Mouse (Mus musculus) liver, embryonic 14 days (tissue): Measurements from ENCODE around the gene Gm20458. TPM values are rescaled to one million over a fixed set of nuclear protein-coding genes. Genes with fewer than 3 reads are reported as not detected.

Source experiments
- polyA plus RNA-seq: library from polyadenylated mRNA; depleted of rRNA; stranded (reverse); fragments of >200 nt; gene quantifications from 2 replicates; pipeline ENCODE4 v1.2.3, GENCODE M21; 2012; rRNA removed

The Gm20458 gene
- 0.15 and 0.50 TPM in 2 replicates for polyA plus RNA-seq

DNA sequence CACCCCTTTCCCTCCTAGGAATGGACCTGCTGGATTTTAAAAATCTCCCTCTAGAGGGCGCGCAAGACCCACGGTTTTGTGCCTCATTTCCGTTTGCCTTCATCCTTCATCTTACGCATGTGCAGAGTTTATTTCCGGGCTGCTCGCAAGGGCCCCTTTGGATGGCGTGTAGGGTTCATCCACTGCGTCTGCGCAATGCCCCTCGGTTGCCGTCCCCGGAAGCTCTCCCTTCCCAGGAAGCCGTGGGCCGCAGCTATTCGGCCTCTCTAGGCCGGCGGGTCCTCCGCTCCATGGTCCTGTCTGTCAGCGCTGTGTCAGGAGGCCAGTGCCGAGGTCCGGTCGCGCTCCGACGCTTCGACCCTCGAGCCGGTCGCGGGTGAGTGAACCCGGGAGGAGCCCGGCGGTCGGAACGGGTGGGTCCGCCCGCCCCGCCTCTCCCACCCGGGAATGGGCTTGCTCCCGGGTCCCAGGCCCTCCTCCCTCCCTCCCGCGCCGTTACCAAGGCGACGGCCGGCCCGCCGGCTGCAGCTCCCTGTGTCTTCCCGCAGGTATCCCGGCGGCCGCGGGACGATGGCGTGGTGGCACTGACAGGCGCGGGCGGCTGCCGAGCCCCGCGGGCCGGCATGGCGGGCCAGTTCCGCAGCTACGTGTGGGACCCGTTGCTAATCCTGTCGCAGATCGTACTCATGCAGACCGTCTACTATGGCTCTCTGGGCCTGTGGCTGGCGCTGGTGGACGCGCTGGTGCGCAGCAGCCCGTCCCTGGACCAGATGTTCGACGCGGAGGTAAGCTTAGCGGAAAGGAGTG is at the start of gene Gm20458:
Gm20458 (plus strand) TSS at position 223 of the 807 bp plus-strand sequence.

DNA sequence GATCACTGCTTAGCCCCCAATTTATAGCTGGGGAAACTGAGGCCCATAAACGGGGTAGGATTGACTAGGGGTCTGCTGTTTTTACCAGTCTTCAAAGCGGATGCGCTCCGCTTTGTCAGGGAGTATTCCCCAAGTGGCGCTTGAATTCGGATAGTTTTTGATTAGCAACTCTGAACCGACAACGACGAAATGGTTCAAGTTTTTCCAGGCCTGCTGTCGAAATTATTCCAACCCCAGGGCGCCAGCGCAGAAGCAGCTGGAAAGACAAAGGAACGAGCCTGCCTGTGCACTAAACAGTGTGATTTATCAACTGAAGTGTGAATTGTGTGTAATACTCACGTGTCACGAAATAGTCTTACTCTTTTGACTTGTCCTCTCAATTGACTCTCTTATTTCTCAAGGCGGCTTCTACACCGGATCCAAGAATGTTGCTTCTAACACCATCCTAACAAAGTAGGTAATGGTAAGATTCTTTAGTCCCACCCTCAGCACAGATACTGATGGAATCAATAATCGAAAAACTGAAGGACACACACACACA is 17.2 kb upstream of the Gm20458 start, which contains the start of gene Sdc4:
Sdc4 (minus strand) TSS at position 428 of the 541 bp plus-strand sequence.

DNA sequence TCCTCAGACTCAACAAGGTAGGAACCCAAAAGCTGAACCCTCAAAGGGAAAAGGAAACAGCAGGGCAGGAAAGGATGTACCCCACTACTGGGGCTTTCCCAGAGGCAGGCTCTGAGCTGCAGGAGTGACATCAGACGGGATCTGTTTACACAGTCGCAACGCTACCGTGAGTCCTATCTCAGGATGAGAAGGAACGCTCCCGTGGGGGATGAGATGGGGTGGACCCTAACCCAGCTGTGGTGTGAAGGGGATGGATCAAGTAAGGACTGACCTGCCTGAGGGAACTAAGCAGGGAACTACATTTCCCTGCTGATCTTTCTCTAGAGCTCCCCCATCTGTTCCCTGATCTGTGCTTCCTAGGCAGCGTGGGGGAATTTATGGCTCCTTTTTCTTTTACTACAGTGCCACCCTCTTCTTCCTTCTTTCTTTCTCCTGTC is 3.9 kb upstream of the Gm20458 start, which contains the start of gene Sys1:
Sys1 (plus strand) TSS at position 101 of the 437 bp plus-strand sequence.

DNA sequence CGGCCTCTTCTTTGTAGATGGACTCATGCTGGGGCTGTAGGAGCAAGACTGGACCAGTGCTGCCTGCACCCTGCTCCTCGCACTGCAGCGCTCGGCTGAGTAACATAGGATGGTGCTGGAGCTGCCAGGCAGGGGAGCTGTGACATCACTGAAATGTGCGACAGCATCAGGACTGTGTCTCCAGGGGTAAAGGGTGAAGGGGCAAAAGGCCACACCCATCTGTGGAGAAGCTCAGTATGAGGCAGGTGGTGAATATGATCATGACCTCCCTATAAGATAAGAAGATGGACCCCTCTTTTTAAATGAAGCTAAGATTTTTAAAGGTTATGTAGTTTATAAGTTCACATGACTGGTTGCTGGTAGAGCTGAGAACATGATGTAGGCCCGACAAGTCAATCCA is 12.9 kb downstream of the Gm20458 start, which contains the start of gene Trp53tg5:
Trp53tg5 (minus strand) TSS at position 101 of the 400 bp plus-strand sequence.

DNA sequence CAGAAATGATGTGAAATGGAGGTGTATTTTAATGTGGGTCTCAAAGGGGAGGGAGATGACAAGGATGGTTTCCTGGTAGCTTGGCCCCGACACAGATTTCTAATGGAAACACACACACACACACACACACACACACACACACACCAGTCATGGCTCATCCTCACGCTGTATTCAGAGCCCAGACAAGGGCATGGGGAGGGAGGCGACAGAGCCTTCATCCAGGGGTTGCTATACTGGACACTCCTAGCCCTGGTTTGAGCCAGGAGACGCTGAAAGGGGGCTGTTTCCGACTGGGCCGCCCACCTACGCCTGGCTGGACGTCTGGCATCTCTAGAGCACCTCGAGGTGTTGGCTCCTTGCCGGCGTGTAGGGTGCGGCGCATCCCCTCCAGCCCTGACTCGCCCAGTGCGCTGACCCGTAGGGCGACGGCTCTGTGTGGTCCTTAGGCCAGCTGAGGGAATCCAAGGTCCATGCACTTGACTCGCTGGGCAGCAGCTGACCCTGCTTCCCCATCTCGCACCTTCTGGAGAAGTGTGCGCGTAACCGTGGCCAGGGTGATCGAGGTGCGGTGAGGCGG is 25.0 kb downstream of the Gm20458 start, which contains the start of gene Dbndd2:
Dbndd2 (plus strand) TSS at position 426 of the 577 bp plus-strand sequence.

DNA sequence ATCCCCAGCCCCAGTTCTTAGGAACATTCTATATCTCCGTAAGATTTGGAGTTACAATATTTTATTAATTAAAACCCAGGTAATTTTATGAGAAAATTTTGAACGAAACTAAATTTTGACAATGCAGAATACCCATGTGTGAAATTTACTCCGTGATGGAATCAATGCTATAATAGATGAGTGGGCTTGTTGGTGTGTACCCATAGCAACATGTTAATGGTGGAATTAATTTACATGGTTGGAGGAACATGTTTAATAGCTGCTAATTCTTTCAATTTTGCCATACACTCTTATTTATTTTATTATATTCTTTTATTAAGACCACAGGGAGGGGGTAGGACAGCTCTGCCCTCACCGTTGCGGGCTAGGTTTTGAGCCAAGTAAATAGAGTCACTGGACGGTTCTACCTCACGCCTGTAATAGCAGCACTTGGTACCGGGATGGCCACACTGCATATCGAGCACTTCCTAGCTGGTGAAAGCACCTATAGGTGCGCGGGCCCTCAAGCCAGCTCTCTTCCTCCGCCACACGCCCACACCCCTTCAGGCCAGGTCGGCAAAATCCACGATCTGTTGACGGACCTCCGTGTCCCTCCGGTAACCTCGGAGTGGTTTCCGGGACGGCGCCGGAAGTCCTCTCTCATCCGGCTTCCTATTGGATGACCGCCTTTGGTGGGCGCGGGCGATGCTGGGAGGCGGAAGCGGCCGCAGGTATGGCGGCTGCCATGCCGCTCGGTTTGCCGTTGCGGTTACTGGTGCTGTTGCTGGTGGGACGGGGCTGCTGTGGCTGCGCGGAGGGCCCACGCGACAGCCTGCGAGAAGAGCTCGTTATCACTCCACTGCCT is 36.3 kb downstream of the Gm20458 start, which contains the start of gene Pigt:
Pigt (plus strand) TSS at position 674 of the 844 bp plus-strand sequence.

Other genes starting within 250 kb of the Gm20458 start
- gene Wfdc15b, start 239.3 kb upstream of the Gm20458 start, polyA plus RNA-seq = 0.12 TPM in 1 of 2 replicates, not detected in the other
- not detected in 2 replicates for gene Svs2, start 222.5 kb upstream of the Gm20458 start, polyA plus RNA-seq
- not detected in 2 replicates for gene Svs3b, start 204.3 kb upstream of the Gm20458 start, polyA plus RNA-seq
- gene Svs4, start 182.5 kb upstream of the Gm20458 start, polyA plus RNA-seq = not detected in 2 replicates
- not detected in 2 replicates for gene Svs3a, start 171.7 kb upstream of the Gm20458 start, polyA plus RNA-seq
- not detected in 2 replicates for gene Svs6, start 144.2 kb upstream of the Gm20458 start, polyA plus RNA-seq
- not detected in 2 replicates for gene Svs5, start 128.2 kb upstream of the Gm20458 start, polyA plus RNA-seq
- gene Slpi, start 71.9 kb upstream of the Gm20458 start, polyA plus RNA-seq = 8.6 and 9.0 TPM in 2 replicates
- 0.07 TPM in 1 of 2 replicates, not detected in the other for gene Rbpjl, start 57.8 kb upstream of the Gm20458 start, polyA plus RNA-seq
- 0.06 and 0.24 TPM in 2 replicates for gene Matn4, start 55.8 kb upstream of the Gm20458 start, polyA plus RNA-seq
- 10.9 and 13.1 TPM in 2 replicates for gene Sdc4, start 17.1 kb upstream of the Gm20458 start, polyA plus RNA-seq
- 13.3 and 16.2 TPM in 2 replicates for gene Sys1, start 4.0 kb upstream of the Gm20458 start, polyA plus RNA-seq
- gene Trp53tg5, start 12.8 kb downstream of the Gm20458 start, polyA plus RNA-seq = not detected in 2 replicates
- gene Dbndd2, start 25.1 kb downstream of the Gm20458 start, polyA plus RNA-seq = 5.0 and 5.1 TPM in 2 replicates
- gene Pigt, start 36.6 kb downstream of the Gm20458 start, polyA plus RNA-seq = 16.7 and 21.2 TPM in 2 replicates
- 0.70 and 1.2 TPM in 2 replicates for gene Wfdc2, start 101.4 kb downstream of the Gm20458 start, polyA plus RNA-seq
- gene Spint3, start 112.5 kb downstream of the Gm20458 start, polyA plus RNA-seq = not detected in 2 replicates
- gene Wfdc6a, start 124.5 kb downstream of the Gm20458 start, polyA plus RNA-seq = 0.07 TPM in 1 of 2 replicates, not detected in the other
- gene Eppin, start 132.6 kb downstream of the Gm20458 start, polyA plus RNA-seq = not detected in 2 replicates
- not detected in 2 replicates for gene Wfdc6b, start 152.6 kb downstream of the Gm20458 start, polyA plus RNA-seq
- gene Wfdc8, start 152.7 kb downstream of the Gm20458 start, polyA plus RNA-seq = not detected in 2 replicates
- gene Wfdc16, start 177.8 kb downstream of the Gm20458 start, polyA plus RNA-seq = not detected in 2 replicates
- not detected in 2 replicates for gene Wfdc10, start 195.1 kb downstream of the Gm20458 start, polyA plus RNA-seq
- gene Wfdc9, start 195.6 kb downstream of the Gm20458 start, polyA plus RNA-seq = not detected in 2 replicates
- not detected in 2 replicates for gene Wfdc11, start 213.1 kb downstream of the Gm20458 start, polyA plus RNA-seq
- not detected in 2 replicates for gene Wfdc13, start 224.1 kb downstream of the Gm20458 start, polyA plus RNA-seq
- gene Spint4, start 237.5 kb downstream of the Gm20458 start, polyA plus RNA-seq = not detected in 2 replicates